Mouse (Mus musculus) kidney, postnatal 36 days (tissue): ENCODE measurements around the gene Rab21.

ENCODE experiments used
- DNase-seq, 2 experiments: peaks; one replicate each; pipeline ENCODE4 v3.0.0; 2021 to 2022; ENCODE audit warnings: mixed read lengths in 2 of 2

The Rab21 gene

DNA sequence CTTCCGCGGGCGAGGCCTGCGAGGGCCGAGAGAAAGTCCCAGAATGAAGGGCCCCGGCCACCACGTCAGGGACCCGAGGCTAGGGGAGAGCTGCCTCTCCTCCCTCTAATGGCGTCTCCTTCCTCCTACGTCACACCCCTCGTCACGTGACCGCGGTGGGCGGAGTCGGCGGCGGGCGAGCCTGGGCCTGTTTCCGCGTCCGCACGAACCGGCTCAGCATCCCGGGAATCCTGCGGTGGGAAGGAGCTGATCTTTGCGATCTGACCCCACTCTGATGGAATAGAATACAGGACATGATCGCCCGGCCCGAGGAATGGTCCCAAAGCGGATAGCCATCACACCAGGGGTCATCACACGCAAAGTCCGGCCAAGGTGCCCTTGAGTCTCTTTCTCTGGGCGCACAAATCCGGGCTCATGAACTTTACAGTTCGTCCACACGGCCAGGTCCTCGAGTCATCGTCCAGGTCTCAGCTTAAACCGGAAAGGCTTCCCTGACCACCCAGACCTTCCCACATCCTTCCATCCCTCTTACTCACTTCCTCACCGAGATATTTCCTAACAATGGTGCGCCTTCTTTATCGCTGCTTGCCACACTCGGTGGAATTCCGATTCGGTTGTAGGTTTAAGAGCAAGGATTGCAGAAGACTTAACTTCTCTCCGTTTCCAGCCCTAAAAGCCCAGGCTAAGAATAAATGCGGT lies at the start of gene Rab21:
Gene Rab21 (minus strand): TSS at position 122 of the 699 bp plus-strand sequence.
- DNase-seq = peak; percentile 97 to 100

DNA sequence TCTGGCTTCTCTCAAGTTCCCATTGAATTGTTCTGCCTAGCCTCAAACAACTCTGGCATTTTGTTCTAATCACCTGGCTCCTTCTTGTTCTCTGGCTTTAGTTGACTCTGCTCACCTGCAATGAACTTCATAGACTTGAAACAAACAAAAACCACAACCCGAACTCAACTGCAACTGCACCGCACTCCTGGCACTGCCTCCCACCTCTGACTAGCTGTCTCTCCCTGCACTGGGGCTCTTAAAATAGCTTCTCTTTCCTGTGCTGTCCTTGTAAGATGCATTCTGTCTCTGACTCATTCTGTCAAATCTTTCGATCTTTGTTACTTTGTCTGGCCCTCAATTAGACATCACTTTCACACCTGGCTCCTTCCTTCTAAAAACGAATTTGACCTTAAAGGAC lies 47.8 kb upstream of the Rab21 start:
- DNase-seq = no peak

DNA sequence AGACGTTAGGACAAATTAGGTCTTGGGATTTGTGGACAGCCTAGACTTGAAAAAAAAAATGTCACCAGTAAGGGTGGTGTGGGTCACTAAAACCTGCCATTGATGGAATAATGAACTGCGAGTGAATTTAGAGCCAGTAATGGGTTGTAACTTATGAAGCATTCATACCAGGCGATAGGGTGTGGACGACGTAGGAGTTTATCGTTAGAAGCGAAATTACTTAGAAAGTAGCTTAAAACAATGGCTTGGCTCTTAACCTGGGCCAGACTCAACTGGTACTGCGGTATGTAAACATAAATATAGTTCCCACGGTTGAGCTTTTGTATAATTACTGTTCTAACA lies 47.2 kb upstream of the Rab21 start:
- DNase-seq = no peak

DNA sequence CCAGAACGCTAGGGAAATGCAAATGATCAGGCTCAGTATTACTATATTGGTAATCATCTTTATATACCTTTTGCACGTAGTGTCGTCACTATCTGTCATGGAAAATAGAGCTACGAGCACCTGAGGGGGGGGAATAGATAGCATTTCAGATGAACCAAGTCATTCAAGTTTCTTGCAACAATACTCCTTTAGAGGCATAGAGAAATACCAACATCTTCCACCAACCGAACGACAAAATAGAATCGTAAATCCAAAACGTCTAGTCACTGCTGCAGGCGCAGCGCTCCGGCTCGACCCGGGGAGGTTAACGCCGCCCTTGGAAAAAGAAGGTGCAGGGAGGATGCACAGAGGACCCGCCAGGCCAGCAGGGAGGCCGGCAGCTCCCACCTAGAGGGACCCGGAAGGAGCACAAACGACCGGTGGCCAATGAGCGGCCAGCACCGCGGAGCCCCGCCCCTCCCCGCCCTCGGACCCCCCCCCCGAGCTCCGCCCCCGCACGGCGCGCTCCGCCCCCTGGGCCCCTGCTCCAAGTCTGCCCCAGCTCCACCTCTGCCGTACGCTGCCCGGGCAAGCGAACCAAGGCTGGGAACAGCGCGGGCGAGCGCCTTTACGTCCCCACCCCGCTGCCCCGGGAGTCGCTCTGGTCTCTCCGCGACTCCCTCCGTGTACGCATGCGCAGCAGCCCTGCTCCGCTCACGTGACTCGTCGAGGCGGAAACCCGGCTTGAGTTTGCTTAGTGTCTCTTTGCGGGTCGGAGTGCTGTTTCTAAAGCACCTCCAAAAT lies 46.6 kb upstream of the Rab21 start, which contains the start of gene Tmem19:
Gene Tmem19 (minus strand): TSS at position 662 of the 783 bp plus-strand sequence.
- DNase-seq = peak; percentile 98 to 99

DNA sequence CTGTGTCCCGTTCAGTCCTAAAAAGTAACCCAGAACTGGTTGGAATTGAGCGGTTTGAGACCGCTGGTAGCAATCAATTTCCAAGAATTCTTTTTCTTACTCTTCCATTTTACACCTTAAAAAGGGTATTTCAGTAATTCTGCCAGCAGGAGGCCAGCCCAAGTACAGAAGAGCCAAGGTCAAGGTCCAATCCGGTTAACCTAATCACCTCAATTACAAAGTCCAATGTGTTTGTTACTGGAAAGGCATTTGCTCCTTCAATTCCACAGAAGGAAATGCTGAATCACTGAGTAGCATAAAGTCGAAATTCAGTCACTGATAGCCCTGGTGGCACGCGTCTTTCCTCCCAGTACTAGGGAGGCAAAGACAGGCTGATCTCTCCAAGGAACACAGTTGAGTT lies 43.7 kb upstream of the Rab21 start:
- peak; percentile 64 to 87 for DNase-seq

DNA sequence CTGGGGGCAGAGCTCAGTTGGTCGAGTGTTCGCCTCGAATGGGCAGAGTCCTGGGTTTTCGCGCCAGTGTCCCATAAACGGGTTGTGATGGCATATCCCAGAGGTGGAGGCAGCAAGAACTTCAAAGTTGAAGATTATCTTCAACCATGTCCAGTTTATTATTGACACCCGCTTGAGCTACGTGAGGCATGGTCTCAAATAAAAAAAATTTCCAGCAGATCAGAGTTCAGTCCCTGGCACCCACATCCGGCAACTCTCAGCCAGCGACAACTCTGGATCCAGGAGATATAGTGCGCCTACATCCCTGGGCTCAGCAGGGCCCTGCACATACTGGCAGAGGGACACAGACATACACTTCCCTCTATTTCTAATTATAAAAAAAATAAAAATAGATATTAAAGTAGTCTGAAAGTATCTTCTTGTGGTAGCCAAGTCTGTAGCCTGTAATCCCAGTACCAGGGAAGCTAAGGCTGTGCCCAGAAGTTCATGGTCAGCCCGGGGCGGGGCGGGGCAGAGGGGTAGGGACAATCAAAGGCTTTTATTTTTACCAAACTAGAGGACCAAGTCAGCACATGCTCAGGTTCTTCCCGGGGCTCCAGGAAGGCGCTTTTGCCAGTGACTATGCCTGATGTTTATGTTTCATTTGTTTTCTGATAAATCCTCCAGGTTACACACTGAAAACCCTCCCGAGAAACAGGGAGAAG lies 43.0 kb upstream of the Rab21 start:
- DNase-seq = peak; percentile 36 to 51

DNA sequence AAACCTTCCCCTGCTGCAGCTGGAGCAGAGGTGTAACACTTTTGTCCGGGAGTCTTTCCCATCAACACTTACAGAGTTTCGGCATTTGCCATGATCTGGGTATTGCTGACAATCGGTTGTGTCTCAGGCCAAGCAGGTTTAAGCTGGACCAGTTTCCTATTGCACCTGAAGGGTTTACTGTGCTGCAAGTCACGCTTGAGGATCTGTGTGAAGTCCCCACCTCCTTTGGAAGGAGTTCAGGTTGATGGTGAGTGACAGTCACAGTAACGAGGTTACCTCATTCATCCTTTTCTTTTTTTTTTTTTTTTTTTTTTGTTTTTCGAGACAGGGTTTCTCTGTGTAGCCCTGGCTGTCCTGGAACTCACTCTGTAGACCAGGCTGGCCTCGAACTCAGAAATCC lies 40.7 kb upstream of the Rab21 start:
- DNase-seq = peak; percentile 14 to 31

DNA sequence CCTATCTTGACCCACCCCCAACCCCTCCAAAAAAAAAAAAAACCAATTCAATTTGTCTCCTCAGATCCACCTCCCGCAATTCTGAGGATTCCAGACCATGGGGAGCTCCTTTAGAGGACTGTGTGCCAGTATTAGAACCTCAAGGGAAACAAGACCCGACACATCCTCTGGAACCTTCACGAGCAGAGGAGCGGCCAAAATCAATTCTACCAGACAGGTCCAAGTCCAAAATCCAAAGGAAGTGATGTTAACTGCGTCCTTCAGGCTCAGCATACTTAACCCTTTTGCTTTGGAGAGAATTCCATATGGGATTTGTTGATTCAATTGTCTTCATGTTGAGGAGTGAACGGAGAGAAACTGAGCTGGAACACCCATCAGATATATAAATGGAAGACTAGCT lies 39.6 kb upstream of the Rab21 start:
- DNase-seq = peak in 1 of 2 experiments; percentile 8

DNA sequence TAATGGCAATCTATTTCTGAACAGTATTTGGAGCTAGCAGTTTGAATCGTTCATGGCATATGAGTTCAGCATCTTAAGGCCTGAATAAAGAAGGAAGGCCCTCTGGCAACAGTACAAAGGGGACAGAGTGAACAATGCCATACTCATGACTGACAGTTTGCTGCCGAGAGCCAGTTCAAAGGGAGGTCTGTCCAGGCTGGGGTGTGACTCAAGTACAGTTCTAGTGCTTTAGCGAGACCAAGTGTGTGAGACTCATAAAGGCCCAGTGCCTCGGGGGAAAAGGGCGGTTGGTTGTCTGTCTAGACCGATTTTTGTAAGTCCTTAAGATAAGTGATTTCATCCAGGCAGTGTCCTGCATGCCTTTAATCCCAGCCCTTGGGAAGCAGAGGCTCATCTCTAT lies 39.2 kb upstream of the Rab21 start:
- DNase-seq = no peak

DNA sequence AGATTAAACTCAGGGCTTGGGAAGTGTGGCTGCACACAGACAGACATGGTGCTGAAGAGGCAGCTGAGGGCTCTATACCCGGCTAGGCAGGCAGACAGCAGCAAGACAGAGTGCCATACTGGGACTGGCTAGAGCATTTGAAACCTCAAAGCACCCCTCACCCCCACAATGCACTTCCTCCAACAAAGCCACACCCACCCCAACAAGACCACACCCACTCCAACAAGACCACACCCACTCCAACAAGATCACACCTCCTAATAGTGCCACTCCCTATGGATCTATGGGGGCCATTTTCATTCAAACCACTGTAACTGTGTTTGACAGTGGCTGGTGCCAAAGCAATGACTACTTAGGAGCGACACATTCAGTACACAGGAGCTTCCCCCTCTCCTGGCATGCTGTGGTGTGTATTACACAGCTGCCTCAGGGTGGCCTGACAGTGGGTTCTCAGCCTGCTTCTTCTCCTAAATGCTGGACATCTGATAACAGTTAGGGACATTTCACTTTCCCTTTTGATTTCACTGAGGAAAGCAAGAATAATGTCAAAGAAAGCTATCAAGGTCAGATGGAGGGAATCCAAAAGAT lies 35.5 kb upstream of the Rab21 start:
- no peak for DNase-seq

DNA sequence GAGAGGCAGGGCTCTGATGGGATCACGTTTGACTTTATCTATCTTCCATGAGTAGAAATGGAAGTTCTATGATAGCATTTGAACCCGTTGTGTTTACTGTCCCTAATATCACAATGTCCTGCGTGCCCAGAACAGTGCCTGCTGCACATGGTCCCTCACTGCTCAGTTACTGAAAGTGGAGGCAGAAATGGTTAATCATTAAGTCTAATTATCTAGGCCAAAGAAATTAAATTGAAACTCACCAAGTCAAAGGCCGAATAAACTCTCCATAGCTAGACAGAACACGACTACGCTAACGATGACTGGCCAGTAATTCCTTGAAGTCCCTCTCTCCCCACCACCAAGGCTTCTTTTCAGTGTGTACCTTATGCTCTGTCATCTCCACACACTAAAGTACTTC lies 34.1 kb upstream of the Rab21 start:
- DNase-seq = peak; percentile 53 to 65

DNA sequence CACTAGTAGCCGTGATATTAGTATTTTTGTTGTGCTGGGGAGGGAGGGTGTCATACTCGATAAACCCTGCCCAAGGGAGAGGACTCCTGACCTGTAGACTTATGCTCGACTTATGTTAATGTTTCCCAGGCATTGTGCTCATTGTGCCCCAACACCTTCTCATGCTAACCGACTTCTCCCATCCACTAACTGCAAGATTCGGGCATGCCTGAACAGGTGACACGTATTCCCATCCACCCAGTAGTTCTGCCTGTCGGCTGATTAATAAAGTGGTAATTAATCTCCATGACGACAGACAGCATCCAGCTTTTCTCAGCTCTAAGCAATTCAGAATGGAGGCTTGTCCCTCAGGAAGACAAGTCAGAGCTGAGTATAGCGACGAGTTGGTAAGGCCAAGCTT lies 33.6 kb upstream of the Rab21 start:
- peak in 1 of 2 experiments; percentile 44 for DNase-seq

DNA sequence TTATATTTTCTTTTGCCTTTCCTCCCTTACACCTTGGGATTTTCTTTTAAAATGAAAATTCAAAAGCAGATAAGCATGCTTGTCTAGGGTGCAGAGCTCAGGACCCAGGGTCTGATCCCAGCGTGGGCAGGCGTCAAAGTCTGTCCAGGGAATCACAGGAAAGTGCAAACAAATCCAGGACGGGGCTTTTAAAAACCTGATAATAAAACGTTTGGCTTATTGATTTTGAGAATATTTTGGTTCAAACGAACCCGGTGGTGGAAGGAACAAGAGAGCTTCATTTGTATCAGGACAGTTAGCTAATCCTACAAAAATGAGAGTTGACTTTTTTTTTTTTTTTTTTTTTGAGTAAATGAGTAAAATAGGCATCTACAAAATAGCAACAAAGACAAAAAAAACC lies 32.7 kb upstream of the Rab21 start:
- no peak for DNase-seq

DNA sequence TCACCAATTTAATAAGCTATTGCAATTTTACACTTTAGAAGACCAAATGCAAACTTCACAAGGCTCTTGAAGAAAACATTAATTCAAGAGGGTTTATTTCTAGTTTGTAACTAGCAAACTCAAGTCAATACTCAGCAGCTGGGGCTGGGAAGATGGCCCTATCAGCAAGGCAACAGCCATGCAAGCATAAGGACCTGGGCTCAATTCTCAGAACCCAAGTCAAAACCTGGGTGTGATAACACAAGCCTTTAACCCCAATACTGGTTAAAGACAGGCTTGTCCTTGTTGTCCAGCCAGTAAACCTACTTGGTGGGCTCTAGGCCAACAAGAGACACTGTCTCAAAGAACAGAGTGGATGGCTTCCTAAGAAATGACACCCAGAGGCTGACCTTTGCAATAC lies 31.1 kb upstream of the Rab21 start:
- no peak for DNase-seq

DNA sequence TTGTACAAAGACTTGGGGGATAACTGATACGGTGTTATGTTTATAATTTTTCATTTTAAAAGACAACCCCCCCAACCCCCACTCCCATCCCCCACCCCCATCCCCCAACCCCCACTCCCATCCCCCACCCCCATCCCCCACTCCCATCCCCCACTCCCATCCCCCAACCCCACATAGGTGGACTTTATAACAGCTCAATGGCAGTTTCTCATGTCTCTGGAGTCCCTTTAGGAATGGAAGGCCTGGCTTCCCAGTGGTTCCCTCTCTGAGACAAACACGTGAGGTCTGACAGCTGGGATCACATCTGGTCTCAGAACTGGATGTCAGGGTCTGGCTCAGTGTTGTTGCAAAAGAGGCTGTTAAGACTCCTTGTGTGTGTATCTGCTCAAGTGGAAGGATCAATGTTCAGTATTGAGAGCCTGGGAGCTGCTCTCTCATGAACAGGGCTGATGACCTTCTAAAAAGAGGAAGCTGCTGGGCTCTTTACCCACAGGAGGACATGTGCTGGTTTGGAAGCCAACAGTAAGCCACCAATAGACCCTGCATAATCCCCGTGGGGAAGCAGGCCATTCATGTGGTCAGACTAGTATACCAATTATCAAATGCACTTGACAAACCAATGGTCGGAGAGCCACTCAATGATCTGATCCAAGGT lies 27.5 kb upstream of the Rab21 start:
- no peak for DNase-seq

DNA sequence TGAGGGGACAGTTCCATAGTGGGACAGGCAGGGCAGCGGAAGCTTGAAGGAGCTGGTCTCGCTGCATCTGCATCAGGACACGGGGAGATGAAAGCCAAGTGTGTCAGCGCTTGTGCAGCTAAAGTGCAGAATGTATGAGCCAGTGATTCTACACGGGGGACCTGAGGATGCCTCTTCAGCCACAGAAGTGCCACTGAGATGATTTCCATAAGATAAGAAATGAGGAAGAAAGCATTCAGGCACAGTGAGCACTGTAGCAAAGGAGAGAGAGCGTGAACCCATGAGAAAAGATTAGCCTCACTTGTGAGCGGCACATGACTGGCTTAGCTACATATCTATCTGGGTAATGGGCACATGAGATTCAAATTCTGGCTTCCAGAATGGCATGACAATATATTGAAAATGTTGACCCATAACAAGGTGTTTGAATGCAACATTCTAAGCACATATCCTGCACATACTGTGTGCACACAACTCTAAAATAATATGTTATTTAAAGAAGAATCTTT lies 24.5 kb upstream of the Rab21 start:
- DNase-seq = no peak

DNA sequence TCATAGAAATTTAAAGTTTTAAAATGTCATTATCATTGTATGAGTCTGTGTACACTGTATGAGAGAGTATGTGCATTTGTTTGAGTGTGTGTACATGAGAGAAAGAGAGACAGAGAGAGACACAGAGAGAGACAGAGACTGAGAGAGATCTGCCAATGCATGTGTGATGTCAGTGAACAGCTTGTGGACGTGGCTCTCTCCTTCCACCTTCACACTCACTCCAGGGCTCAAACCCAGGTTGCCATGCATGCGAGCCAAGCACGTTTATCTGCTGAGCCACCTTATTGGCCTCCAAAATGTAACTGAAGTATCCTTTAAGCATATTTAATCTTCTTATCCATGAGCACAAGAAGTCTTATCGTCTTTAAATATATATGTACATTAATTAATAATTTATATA lies 21.5 kb upstream of the Rab21 start:
- no peak for DNase-seq

DNA sequence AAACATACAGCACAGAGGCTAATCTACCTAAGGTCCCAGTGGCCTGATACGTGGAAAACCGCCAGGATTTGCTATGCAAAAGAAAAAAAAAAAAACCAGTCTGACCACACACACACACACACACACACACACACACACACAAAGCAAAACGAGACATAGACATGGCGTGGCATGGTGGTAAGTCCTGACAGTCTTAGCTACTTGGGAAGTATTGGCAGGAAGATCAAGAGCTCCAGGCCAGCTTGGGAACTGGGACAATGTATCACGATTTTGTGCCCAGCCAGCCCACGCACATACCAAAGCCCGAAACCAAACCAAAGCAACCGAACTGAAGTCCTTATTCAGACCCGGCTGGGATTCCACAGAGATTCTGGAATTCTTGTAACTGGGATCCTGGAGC lies 18.1 kb upstream of the Rab21 start:
- no peak for DNase-seq

DNA sequence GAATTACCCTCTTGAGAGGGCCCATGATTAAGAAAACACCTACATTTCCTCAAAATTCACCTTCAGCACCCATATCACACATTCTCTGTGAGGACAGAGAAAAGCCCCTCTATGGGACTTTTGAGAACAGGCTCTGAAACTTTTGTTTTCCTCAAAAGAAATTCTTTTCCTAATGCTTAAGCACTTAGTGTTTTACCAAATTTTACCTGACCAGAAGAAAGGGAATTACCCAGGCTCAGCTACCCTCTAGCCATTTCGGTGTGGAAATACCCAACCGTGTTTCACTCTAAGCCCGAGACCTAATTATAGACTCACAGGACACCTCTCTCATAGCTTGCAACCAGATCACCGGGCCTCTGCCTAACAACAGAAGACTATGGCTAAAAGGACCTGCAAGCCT lies 17.6 kb upstream of the Rab21 start:
- no peak for DNase-seq

DNA sequence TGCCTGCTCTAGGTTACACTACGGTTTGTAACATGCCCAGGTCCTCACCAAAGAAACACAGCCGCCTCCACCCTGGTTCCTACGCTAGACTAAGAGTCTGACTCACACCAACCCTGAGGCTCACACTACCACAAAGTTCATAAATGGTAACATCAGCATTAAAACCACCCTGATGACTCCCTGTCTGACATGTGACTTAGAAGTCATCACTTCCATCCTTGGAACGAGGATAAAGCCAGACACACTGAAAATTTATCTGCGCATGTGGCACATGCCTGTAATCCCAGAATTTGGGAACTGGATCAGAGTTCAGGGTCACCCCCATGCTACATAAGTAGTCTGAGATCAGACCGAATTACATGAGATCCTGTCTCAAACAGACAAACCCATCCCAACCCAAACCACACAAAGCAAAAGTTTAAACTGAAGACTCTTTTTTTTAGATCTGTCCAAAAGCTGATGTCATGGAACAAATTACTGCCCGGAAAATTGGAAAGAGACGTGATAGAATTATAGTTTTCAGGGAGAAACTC lies 17.1 kb upstream of the Rab21 start:
- no peak for DNase-seq

DNA sequence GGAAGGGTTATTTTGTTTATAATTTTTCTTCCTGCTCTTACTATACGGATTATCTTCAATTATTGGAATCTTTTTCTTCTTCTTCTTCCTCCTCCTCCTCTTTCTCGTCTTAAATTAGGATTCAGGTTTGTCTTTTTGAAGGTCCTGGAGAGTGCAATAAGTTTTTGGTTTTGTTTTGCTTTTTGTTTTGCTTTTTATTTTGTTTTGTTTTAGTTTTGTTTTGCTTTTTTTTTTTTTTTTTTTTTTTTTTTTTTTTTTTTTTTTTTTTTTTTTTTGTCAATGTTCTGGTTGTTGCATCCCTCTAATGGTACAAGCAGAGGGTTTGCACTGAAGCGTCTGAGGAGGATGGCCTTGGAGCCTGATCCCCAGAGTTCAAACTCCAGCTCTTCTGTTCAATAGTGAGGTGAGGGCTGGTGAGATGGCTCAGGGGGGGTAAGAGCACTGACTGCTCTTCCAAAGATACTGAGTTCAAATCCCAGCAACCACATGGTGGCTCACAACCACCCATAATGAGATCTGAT lies 13.7 kb upstream of the Rab21 start:
- DNase-seq = no peak

DNA sequence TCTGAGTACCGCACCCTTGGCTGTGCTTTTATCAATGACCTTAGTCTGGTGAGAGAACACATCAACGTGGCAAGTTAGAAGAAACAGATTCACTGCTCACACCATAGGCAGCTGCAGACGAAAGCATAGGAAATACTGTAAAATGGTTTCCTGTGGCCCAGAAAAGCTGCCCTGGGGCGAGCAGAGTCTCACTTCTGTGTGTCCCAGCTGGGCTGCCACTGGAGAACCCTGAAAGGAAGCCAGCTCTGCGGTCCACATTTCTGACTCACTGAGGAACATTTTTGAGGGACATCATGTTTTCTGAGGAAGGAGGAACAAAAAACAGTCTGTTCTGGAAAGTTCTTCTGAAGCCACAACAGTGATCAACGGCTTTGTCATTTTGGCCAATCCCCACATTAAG lies 13.1 kb upstream of the Rab21 start:
- DNase-seq = peak; percentile 31 to 60
